Mouse (Mus musculus): ENCODE measurements around the gene Pcdh17. TPM values are rescaled to one million over a fixed set of nuclear protein-coding genes. Genes with fewer than 3 reads are reported as not detected.

The Pcdh17 gene
- total RNA-seq, 4 experiments from 2014 or later = 3.8 to 7.7 (median 4.9) TPM

DNA sequence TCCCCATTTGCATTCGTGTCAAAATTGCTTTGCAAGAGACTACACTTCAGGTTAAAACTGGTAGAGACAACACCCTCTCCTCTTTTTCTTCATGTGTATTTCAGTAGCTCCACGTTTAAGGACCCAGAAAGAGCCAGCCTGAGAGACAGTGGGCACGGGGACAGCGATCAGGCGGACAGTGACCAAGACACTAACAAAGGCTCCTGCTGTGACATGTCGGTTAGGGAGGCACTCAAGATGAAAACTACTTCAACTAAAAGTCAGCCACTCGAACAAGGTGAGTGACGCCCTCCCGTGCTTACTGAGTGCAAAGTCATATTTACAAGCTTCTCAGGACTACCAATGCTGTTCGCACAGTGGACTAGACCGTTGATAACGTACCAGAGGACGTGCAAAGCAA, 34.0 kb downstream of the Pcdh17 start:
- no peak for DNase-seq

DNA sequence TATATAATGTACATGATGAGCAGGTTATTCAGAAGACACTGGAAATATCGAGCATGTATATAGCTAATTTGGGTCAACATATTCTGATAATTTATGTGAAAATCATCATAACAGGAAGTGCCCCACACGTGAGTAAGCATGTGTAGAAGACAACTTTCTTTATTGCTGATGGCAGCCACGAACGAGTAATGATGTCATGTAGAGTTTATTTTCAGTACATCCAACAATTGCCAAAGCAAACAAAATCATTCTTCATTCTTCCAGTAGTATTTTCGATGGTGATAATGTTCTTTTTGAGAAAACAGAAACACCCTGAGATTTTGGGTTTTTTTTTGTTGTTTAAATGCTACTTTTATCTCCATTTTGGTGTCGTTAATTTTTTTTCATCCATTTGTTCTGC, 37.2 kb downstream of the Pcdh17 start:
- no peak for DNase-seq

DNA sequence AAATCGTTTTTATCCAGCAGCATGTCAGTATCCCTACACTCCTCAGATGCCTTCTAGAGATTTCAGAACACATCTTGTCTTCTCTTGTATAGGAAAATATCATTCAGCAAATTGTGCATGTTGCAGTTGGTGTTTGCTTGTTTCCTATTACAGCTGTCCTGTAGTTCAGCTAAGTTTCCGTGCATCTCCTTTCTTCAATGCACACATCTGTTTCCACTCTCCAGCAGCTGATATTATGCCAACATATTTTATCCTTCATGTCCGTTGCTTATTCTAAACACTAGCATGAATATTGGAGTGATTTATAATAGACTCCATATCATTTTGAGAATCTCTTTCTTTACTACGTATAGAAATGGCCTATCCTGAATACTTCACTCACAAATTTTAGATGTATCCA, 41.0 kb downstream of the Pcdh17 start:
- no peak for DNase-seq

DNA sequence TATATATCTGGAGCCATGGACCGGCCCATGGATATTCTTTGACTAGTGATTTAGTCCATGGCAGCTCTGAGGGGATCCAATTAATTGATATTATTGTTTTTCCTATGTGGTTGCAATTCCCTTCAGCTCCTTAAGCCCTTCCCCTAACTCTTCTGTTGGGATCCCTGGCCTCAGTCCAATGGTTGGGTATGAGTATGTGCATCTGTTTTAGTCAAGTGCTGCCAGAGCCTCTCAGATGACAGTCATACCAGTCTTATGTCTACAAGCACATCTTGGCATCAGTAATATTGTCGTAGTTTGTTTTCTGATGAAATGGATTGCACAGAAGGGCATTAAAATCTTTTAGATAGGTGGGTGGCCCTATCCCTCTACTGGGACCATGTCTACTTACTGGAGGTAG, 67.6 kb downstream of the Pcdh17 start:
- DNase-seq = no peak

DNA sequence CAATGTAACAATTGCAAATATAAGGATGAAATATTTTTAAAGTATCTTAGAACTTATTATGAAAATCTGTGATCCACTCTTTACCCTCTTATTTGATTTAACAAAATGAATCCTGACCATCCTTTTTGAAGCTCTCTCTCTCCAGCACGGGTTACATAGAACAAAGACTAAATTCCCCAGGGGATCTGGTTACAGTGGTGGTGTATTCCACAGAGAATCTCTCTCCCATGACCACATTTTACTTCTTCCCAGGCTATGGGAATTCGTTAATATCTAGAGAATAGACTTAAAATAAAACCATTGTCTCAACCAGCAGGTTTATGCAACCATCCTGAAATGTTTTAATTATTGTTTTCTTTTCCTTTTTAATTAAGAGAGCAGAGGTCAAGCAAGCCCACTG, 89.0 kb downstream of the Pcdh17 start:
- DNase-seq = no peak

DNA sequence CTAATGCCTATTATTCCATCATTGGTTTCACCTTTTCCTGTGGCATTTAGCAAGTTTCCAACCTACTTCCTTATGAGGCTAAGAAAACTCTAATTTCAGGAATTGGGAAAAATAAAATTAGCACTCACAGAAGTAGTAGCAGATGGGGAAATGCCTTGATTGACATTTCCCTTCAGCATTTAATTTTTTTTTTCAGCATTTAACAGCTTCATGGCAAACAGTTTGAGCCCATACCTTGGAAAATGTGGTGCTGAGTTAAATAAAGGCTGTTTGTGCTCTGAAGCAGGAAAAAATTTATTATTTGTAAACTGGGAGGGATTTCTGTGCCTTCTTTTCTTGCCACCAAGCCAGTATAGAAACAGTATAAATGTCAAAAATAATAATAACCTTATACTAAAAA, 91.9 kb downstream of the Pcdh17 start:
- DNase-seq = no peak

DNA sequence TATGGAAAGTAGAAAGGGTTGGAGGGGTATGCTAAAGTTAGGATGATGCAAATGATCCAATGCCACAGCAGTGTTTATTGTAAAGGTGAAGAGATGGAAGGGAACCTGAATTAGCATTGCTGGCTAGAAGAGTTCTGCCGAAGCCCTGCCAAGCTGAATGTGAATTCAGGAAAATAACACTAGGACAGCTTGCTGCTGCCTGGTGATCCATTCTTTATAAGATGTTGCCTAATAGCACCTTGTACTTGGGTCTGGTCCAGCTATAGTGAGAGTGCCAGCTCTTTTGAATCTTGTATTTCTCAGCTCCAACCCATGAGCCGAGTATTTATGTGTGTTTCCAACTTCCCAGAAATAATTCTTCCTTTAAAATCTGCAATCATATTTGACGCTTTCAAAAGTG, 98.5 kb downstream of the Pcdh17 start:
- no peak for DNase-seq

DNA sequence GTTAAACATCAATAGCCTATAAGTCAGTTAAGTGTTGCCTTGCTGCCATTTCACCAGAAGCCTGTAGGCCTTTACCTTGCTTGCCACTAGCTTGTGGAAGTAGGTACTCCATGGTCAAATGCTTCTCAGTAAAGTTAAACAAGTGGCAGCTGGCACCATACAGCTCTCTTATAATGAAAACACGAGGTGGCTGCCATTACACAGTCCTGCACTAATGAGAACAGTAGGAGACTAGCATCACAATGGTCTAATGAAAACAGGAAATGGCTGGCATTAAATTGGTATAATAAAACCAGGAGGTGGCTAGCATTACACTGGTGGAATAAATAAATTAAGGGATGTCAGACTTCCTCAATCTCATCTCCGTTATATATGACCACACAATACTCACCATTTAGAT, 102.6 kb downstream of the Pcdh17 start:
- DNase-seq = no peak

DNA sequence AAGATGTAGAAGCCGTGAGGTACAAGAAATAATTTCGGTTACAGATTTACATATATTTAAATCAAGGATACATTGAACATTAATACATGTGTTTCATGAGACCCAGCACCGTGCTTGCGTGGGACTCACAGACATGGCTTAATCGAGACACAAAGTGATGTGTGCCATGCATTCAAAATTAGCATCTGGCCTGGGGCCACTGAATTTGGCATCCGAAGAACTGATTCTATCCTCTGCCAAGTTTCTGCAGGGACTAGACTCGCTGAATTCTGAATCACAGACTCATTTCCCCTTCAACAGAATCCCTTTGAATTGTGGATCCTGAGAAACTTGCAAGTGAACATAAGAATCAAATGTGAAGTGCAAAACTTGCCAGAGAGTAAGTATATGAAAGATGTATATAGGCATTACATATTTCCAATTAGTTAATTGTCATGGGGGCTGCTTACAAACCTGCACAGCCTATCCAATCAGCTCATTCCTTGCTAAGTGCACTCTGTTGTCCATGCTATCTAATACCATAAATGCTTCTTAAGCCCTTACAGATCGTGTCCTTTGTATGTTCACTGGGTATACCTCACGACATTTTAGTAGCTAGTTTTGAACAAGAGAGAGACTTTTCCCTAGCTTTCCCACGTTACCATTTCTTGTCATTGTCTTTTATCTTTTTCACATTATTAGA, 104.3 kb downstream of the Pcdh17 start:
- DNase-seq = no peak

DNA sequence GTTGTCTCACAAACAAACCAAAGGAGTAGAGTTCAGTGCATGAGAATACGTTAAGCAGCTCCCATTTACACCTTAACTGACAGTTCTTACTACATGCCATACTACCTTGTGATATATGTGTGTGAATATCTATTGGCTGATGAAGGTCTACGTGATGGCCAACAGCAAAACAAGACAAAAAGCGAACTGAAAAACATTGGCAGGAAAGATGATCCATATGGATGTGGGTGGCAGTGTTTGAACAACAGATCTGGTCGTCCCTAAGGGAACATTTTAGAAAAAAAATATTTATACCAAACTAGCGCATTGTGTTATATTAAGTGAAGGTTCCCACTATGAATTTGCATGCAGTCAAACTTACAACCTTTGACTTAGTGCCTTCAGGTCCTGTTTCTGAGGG, 108.2 kb downstream of the Pcdh17 start:
- DNase-seq = no peak

DNA sequence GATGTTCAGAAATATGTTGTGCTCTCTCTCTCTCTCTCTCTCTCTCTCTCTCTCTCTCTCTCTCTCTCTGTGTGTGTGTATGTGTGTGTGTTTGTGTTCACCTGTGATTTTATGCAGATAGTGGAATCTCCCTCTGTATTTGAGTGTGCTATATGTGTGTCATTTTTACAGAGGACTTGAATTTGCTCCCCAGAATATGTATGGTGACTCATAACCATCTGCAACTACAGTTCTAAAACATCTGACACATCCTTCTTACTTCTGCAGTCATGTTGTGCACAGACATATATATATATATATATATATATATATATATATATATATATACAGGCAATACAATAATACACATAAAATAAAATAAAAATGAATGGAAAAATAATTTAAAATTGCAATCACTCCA, 127.7 kb downstream of the Pcdh17 start:
- DNase-seq = no peak

Measured in adrenal gland, adult 8-10 months (tissue).